Mouse (Mus musculus) fibroblast of lung, adult 2 months (primary cell): Measurements from ENCODE around the gene B3gntl1.
"Not testable (repeated sequence)": the region's sequence is repeated elsewhere in the genome, so short reads cannot be mapped to it uniquely, and the experiment has no call there.

Experiments used
- DNase-seq: peaks from one replicate; pipeline ENCODE4 v3.0.0-alpha.2; 2011; ENCODE audit warnings: low read depth

Gene B3gntl1

DNA sequence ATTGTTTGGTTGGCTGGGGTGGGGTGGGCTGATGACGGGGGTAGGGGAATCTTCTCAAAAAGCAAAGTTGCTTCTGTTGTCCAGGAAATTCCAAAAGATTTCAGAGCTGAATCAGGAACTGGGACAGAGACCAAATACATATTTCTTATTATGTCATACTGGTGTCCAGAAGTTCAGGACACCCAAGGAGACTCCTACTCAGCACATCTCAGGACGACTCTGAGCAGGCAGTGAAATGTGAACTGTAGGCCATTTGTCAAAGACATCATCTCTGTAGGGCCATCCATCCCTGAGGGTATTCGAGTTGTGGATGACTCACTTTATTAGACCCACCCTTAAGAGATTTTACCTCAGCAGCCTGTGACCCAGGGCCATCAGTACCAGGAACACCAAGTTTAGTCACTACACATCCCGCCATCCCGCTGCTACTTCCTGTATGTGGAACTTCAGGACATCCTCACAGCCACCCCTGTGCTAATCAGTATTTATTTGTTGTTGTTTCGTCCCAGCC is 12.6 kb upstream of the B3gntl1 start:
- no peak for DNase-seq

DNA sequence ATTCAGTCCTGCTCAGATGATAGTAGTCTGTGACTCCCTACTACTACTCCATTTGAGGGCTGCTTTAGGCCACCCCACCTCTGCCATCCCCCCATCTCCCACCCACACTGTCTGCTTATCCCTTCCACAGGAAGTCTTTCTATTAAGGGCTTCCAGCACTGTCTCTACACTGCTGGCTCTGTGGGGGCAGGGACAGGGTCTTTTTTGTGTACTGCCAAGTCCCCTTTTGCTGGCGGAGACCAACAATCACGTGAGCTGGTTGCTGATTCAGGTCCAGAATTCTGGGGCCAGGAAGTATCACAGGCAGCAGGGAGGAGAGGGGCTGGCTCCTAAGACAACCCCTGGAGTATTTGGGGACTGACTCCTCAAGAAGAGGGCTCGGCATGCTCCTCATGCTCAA is 10.3 kb upstream of the B3gntl1 start:
- no peak for DNase-seq

DNA sequence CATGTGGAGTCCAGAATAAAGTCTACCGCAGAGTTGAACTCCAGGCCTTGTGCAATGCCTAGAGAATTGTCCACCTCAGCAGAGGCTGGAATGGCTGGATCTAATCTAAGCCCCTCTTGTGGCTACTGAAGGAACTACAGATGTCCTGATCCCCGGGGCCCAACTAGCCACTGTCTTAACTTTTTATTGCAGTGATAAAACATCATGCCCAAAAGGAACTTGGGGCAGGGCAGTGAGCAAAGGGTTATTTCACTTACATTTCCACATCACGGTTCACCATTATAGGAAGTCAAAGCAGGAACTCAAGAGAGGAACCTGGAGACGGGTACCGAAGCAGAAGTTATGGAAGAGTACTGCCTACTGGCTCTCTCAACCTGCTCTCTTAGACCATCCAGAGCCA is 7.8 kb upstream of the B3gntl1 start:
- DNase-seq = no peak

DNA sequence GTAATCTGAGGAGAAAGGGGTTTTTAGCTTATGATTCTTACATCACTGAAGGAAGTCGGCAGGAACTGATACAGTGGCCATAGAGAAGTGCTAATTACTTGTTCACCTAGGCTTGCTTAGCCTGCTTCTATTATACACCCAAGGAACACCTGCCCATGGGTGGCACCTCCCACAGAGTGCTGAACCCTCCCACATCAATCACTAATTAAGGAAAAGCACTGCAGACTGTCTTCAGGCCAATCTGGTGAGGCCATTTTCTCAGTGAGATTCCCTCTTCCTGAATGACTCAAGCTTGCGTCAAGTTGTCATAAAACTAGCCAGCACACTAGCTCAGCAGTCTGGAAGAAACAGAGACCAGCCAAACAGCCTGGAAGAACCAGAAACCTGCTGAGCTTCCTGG is 6.6 kb upstream of the B3gntl1 start:
- no peak for DNase-seq

DNA sequence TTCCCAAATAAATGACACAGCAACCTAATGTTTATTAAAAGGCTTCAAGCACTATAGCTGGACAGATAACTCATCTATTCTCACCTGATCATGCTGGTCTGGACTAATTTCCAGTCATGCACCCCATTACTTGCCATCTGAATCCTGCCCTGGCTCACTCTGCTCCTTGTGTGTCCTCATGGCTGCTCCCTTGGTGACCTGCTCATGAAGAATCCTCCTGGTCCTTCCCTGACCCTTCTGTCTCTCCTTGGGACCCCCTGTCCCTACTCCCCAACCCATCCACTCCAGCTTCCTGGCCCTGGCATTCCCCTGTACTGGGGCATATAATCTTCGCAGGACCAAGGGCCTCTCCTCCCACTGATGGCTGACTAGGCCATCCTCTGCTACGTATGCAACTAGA is 3.9 kb upstream of the B3gntl1 start:
- no peak for DNase-seq

DNA sequence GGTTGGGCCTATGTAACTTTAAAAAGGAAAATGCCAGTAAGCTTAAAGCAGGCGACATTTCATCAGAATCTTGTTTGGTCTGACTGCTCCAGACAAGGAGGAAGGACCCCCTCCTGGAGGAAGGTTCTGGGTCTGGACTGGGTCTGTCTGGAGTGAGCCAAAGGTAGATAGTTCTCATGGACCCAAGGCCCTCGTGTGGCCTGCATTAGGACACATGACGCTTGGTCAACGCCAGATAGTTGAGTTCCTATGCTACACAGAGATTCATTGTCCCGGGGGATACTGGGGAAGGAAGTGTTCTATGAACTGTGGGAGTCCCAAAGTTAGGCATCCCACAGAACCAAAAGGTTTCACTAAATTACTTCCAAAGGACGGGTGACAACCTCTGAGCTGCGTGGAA is 676 bp upstream of the B3gntl1 start:
- no peak for DNase-seq

DNA sequence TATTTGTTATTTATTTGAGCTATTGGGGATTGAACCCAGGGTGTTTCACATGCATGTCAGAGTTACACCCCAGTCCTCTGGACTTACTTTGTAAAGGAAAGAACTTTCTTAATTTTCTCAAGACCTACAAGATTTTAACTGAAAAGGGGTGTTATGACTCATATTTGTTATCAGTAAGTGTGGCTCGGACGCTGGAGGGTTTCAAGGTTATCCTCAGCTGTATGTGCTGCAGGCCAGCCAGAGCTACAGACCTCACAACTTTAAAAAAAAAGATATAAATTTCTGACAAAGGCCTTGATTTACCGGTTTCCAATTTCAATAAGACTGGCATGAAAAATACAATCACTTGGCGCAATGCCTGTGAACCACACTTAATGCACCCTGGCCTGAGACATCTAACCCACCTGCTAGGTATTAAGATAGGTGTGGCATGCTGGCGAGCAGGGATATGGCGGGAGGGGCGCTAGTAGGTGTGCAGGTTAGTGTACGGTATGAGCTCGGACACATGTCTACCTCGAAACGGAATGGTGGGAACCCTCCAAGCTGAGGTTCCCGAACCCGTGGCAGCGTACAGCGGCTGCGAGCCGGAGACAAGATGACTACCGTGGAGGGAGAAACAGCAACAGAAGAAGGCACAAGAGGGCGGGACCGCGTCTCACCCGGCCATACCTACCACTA is 502 bp downstream of the B3gntl1 start:
- no peak for DNase-seq

DNA sequence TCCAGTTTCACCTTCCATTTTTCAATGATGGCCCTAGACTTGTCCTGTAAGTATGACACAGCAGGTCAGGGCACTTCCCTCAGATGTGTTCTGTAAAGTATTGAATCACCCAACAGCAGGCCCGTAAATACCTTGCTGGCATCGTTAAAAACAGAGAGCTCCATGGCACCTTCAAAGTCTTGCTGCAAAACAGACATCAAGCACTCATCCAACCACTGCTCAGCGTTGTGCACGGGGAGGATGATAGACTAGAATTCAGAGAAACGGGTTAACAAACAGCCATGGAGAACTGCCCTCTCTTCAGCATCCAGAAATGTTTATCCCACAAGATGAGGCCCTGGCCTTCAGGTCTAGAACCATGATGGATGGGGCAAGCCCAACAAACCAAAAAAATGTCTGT is 2.0 kb downstream of the B3gntl1 start:
- DNase-seq = no peak

DNA sequence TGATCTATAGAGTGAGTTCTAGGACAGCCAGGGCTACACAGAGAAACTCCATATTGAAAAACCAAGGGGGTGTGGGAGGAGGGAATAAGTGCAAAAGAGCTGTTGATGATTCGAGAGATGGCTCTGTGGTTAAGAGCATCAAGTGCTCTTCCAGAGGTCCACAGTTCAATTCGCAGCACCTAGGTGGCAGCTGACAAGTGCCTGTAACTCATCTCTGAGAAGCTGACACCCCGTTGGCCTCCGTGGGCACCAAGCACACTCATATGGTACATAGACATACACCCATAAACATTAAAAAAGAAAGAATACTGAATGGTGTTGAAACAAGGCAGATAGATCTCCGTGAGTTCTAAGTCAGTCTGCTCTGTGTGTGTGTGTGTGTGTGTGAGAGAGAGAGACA is 4.2 kb downstream of the B3gntl1 start:
- no peak for DNase-seq

DNA sequence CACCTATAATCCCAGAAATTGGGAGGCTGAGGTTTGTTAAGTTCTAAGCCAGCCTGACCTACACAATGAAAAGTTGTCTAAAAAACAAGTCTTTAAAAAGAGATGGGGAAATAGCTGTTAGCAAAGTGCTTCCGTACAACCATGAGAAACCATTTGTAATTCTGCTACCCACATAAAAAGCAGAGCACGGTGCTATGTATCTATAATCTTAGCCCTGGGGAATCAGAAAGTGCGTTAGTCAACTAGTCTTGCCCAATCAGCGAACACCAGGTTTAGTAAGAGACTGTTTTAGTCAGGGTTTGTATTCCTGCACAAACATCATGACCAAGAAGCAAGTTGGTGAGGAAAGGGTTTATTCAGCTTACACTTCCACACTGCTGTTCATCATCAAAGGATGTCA is 5.4 kb downstream of the B3gntl1 start:
- no peak for DNase-seq

DNA sequence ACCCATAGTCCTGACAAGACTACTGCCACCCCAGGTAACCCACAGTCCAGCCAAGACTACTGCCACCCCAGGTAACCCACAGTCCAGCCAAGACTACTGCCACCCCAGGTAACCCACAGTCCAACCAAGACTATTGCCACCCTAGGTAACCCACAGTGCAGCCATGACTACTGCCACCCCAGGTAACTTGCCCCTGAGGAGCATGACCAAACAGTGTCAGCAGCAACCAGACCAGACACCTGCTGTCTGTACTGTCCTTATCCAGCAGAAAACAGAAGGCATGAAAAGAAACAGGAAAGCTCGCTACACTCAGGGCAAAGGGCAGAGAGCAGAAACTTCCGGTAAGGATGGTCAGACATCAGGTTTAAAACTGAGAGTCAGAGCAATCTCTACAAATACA is 11.8 kb downstream of the B3gntl1 start:
- DNase-seq = no peak

DNA sequence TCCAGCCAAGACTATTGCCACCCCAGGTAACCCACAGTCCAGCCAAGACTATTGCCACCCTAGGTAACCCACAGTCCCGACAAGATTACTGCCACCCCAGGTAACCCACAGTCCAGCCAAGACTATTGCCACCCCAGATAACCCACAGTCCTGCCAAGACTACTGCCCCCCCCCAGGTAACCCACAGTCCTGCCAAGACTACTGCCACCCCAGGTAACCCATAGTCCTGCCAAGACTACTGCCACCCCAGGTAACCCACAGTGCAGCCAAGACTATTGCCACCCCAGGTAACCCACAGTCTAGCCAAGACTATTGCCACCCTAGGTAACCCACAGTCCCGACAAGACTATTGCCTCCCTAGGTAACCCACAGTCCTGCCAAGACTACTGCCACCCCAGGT is 12.3 kb downstream of the B3gntl1 start:
- not testable (repeated sequence) for DNase-seq

DNA sequence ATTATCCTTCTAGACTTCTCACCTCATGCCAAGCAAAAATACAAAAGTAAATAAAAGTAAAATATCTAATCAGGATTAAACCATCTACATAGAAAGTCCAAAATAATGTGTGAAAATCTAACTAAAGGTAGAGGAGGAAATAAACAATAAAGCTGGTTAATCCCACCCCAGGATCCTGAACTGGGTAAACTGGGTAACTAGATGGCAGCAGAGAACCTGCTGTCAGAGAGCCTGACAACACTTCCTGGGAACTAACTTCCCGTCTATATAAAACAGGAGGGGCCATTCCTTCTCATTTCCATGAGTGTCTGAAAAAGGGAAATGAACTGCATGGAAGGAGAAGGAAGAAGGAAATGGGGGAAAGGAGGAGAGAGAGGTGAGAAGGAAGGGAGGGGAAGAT is 14.8 kb downstream of the B3gntl1 start:
- DNase-seq = no peak

DNA sequence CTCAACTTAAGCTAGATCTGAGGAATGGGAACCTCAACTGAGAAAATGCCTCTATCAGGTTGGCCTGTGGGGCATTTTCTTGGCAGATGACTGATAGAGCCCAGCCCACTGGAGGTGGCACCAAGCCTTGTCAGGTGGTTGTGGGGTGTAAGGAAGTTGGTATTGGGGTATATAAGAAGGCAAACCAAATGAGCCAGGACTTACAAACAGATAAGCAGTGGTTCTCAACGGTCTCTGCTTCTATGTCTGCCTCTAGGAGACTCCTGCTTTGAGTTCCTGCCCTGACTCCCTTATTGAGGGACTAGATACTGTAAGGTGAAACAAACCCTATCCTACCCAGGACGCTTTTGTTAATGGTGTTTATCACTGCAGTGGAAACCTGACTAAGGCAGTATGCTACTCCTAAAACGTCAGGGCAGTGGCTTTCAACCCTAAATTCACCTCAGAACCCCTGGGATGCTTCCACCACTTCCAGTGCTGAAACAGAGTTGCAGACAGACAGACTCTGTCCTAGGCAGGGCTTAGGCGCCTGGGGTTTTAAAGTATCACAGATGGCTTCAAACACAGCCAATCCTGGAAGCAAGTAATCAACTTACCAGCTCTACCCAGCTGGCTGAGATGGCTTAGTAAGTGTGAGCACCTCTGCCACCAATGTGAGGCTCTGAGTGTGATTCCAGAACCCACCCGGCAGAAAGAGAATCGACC is 17.0 kb downstream of the B3gntl1 start:
- DNase-seq = no peak

DNA sequence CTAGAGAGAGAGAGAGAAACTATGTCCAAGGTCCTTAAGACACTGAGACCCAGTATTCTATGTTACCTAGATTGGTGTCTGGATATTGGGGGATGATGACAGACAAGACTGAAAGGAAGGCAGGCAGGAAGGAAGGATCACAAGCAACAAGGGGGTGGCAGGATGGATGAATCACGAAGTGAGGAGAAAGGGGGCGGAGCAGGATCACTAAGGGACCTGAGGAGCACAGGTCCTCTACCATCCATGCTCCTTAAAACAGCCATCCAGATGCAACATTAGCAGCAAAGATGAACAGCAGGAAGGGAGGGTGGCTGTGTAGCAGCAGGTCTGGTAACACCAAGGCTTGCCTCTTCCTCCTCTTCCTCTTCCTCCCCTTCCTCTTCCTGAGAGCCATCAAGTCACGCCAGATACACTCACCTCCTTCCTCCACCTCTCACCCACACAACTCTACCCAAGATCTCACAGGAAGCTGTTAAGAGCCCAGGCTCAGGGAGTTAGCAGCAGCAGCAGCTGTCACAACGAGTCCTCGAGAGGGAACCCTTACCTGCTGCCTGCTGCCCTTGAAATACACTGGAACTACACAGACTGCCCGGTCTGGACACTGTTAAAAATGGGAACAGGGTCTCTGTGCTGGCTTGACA is 17.7 kb downstream of the B3gntl1 start:
- DNase-seq = no peak

DNA sequence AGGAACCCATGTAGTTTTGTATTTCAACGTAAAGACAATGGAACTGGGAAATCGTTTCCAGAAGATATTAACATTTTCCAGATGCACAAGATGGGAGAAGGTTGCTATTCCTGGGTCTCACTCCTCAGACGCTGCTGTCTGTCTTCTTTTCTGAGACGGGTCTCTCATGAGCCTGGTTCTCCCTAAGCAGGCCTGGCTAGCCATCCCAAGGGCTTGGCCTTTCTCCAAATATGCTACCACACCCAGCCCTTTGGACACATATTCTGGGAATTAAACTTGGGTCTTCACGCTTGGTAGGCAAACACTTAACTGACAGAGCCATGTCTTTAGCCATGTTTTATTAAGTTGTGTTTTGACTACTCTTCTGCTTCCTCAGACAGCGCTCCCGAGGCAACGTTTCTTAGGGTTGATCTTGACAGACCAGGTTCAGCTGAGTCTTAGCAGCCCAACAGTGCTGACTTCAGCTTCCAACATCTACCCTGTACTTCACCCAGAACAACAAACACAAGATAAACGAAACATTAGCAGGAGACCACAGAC is 18.5 kb downstream of the B3gntl1 start:
- DNase-seq = no peak

DNA sequence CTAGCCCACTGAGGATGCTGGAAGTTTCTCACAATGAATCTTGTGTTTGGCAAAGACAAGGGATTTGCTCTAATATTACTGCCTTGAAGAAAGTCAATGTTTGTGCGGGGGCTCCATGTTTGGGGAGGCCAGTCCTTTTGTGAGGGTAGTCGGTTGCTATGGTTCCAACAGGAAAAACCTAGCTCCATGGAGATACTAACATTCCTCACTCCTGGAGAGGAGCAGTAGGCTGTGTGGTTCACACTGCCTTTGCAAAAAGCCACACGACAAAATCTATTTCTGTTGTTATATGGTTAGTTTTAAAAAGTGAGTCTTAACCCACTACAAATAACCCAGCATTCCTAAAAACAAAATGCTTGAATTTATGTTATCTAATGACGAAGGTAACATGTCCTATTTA is 19.3 kb downstream of the B3gntl1 start:
- DNase-seq = no peak

DNA sequence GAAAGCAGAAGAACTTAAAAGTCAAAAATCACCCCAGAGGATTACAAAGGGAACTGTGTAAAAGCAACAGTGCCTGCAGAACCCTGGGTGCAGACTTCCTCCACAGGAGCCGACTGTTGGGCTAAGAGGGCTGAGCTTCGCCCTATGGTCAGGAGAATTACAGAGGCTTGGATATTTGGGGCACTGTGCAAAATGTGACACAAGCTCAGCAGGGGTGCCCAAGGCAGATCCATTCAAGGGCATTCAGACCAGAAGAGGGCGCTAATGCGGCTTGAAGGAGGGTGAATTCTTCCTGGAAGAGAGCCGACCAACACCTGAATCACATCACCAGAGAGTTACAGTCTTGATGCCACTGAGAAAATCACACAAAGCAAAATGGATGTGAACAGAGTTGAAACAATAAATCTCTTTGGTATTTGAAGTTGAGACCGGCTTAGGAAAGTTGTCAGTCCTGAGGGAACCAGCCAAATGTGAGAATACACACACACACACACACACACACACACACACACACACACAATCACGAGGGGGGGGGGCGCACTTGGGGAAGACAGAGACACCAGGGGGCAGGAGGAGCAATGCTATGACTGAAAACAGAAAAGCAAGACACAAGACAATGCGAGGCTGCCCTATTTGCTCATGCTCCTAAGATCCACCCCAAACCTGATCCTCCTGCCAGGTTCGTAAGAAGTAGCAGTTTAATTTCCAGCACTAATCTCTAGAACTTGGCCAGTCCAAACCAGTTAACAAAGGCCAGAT is 20.2 kb downstream of the B3gntl1 start:
- peak; percentile 44 for DNase-seq

DNA sequence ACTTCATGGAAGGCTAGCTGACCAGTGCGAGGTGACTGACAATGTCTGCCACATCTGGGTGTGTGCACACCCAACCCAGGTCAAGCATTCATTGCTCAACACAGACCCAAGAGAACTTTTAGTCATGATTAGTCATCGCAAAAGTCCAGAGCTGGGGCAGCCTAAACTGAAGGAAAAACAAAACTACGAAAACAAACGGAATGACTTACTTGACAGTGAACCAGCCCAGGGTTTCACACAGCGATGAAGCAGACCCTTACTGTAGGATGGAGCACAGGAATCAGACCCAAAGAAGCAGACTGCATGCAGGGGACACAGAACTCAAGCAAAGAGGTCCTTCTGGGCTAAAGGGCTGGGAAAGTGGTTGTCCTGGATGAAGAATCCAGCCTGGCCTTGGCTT is 21.0 kb downstream of the B3gntl1 start:
- peak; percentile 81 for DNase-seq

DNA sequence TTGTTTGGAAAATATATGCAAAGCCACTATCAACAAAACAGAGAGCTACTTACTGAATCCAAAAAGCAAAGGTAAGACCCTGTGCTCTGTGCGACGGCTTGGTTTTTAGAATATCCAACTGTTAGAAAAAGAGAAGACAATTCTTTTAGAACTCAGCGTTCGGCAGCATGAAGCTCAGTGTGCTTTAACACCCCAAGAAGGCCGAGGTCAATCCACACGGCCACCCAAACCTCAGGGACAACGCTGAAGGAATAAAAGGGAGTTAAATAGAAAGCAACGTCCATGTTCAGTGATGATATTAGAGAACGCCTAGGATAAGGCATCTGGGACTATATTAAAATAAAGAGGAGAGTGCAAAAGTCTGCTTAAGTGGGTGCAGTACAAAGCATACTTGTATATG is 21.4 kb downstream of the B3gntl1 start:
- DNase-seq = no peak

DNA sequence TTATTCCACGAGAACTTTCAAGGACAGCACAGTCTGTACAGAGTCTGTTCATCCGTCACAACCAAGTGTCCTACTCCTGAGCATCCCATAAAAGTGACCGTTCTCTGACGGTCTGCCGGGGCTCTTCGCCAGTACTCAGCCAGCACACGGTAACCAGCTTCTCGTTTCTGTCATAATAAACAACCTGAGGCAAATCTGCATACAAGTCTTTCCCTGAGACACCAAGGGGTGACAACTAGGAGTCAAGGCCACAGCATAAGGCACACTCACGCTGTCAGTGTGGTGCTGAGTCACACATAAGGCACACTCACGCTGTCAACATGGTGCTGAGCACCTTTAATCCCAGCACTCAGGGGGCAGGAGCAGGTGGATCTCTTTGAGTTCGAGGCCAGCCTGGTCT is 22.3 kb downstream of the B3gntl1 start:
- no peak for DNase-seq

DNA sequence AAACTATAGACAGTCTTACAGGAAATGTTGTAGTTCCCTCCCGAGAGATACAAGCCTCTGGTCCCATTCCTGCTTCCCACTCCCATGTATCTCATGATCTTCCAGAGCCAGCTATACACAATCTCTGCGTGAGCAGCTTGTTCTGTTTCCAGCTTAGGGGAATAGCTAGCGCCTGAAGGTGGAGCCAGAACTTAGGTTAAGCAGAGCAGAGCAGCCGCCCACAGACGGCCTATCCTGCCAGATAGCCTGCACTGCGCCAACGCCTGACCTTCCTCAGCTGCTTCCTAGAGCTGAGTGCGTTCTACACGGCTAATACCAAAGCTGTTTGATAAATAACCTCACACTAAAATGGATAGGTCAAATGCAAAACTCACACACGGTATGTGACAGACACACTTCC is 23.1 kb downstream of the B3gntl1 start:
- peak; percentile 69 for DNase-seq
